Mouse (Mus musculus): ENCODE measurements around the gene Znrf2. TPM values are rescaled to one million over a fixed set of nuclear protein-coding genes. Genes with fewer than 3 reads are reported as not detected.

Znrf2 gene
- polyA plus RNA-seq, 1 experiment from 2014 or later: 16.5 TPM

- 72% methylated on average over 7 of the region's 7 CpGs for WGBS
- H3K4me3 ChIP-seq (ENCODE audit: low read depth, low read length): no peak overlapping the region
Observed at GRCm38 (mm10) chr6:54830048-54830772, 13.5 kb downstream of the Znrf2 start.

DNA sequence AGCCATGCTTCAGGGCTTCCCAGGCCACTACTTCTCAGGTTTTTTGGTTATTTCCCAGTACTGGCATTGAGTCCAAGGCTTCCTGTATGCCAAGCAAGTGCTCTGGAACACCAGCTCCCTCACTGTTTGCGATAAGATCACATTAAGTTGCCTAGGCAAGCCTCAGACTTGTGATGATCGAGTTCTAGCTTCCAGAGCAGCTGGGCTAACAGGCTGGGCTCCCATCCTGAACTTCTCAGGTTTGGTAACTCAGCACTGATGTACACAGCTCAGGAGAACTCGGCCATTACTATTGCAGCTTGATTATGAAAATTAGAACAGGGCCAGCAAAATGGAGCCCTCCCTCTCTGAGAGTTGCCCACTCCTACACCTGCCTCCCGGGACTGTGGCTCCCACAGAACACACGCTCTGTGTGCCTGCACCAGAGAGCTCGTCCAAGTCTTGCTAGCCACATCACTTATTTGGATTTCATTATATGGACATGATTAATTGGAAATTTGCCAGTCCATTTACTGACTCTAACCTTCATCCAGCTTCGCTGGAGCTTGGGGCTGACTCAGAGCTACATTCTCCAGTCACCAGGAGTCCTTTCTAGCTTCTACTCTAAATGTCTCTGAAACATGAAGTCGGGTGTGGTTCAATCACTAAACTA, 14.5 kb downstream of the Znrf2 start:
- Histone ChIP-seq H3K27ac (ENCODE audit: low read depth, low read length) (0 out of 2 replicates have a peak overlapping the region, but pooled peaks have one; percentile 21), H3K4me2 (ENCODE audit: low read length) (no peak overlapping the region), H3K4me1 (ENCODE audit: control insufficient read depth, insufficient read depth, low read length) (peaks cover 8% of the 10 kb centered on the region), H3K4me3 (ENCODE audit: low read depth, low read length) (no peak overlapping the region), H3K9me3 (replicated peaks; ENCODE audit: control insufficient read depth, low read length) (no peaks in the 10 kb centered on the region), H3K27me3 (replicated peaks; ENCODE audit: control insufficient read depth, insufficient read depth, low read length) (no peaks in the 10 kb centered on the region), H3K36me3 (ENCODE audit: control insufficient read depth, insufficient read depth, low read length) (no peaks in the 10 kb centered on the region), H3K9ac (ENCODE audit: low read length) (no peak overlapping the region)
- 52% methylated on average over 8 of the region's 8 CpGs for WGBS
- ATAC-seq: no peak
- peak; percentile 34 for DNase-seq (ENCODE audit: low spot score)

More at GRCm38 (mm10) chr6:54830048-54830772, 13.5 kb downstream of the Znrf2 start:
- Histone ChIP-seq H3K27ac (ENCODE audit: low read depth, low read length) (no peak overlapping the region), H3K27me3 (replicated peaks; ENCODE audit: control insufficient read depth, insufficient read depth, low read length) (no peaks in the 10 kb centered on the region), H3K4me1 (ENCODE audit: control insufficient read depth, insufficient read depth, low read length) (peaks cover 8% of the 10 kb centered on the region), H3K36me3 (ENCODE audit: control insufficient read depth, insufficient read depth, low read length) (no peaks in the 10 kb centered on the region), H3K9me3 (replicated peaks; ENCODE audit: control insufficient read depth, low read length) (no peaks in the 10 kb centered on the region), H3K4me2 (ENCODE audit: low read length) (no peak overlapping the region), H3K9ac (ENCODE audit: low read length) (no peak overlapping the region)
- ATAC-seq: no peak
- DNase-seq (ENCODE audit: low spot score): no peak

DNA sequence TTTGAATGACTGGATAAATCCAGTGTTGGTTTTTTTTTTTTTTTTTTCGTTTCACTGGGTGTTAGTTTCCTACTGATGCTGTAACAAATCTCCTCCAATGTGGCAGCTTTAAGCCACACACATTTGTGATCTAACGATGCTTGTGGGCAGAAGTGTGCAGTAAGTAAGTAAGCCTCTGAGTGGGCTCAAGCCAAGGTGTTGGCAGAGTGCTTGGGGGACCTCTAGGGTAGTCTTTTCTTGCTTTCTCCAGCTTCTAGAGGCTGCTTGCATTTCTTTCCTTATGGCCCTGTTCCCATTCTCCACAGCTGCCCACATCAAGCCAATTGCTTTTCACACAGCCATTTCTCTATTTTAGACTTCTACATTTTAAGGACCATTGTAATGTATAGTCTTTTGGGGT, 16.7 kb downstream of the Znrf2 start:
- Histone ChIP-seq H3K4me2 (ENCODE audit: low read length) (no peak overlapping the region), H3K9me3 (replicated peaks; ENCODE audit: control insufficient read depth, low read length) (no peaks in the 10 kb centered on the region), H3K4me1 (ENCODE audit: control insufficient read depth, insufficient read depth, low read length) (peaks cover 8% of the 10 kb centered on the region), H3K9ac (ENCODE audit: low read length) (no peak overlapping the region), H3K4me3 (ENCODE audit: low read depth, low read length) (no peak overlapping the region), H3K36me3 (ENCODE audit: control insufficient read depth, insufficient read depth, low read length) (no peaks in the 10 kb centered on the region), H3K27me3 (replicated peaks; ENCODE audit: control insufficient read depth, insufficient read depth, low read length) (no peaks in the 10 kb centered on the region), H3K27ac (ENCODE audit: low read depth, low read length) (no peak overlapping the region)
- DNase-seq (ENCODE audit: low spot score) (no peak), ATAC-seq (no peak)
- 50% methylated on average over 2 of the region's 2 CpGs for WGBS

GRCm38 (mm10) chr6:54836666-54837065, 19.9 kb downstream of the Znrf2 start:
- Histone ChIP-seq H3K27ac (ENCODE audit: low read depth, low read length) (no peak overlapping the region), H3K36me3 (ENCODE audit: control insufficient read depth, insufficient read depth, low read length) (no peaks in the 10 kb centered on the region), H3K27me3 (replicated peaks; ENCODE audit: control insufficient read depth, insufficient read depth, low read length) (no peaks in the 10 kb centered on the region), H3K4me2 (ENCODE audit: low read length) (no peak overlapping the region), H3K4me1 (ENCODE audit: control insufficient read depth, insufficient read depth, low read length) (no peaks in the 10 kb centered on the region), H3K9ac (ENCODE audit: low read length) (no peak overlapping the region), H3K4me3 (ENCODE audit: low read depth, low read length) (no peak overlapping the region), H3K9me3 (replicated peaks; ENCODE audit: control insufficient read depth, low read length) (no peaks in the 10 kb centered on the region)
- DNase-seq (ENCODE audit: low spot score) (no peak), ATAC-seq (no peak)

DNA sequence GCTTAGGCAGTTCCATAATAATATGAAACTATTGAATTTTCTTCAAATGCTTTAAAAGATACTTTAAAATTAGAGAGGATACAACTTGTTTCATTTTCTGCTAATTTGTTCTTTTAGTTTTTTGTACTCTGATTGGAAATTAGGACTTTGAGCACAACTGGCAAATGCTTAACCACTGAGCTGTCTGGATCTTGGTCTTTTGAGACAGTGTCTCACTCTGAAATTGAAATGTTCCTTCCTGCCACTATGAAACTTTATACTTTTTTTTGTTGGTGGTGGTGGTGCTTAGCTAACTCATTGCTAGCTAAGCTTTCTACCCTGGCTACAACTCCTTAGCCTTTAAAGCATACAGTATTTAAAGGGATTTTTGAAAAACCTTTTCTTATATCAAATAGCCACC, 24.7 kb downstream of the Znrf2 start:
- DNase-seq (ENCODE audit: low spot score) (no peak), ATAC-seq (no peak)
- Histone ChIP-seq H3K4me3 (ENCODE audit: low read depth, low read length) (no peak overlapping the region), H3K27ac (ENCODE audit: low read depth, low read length) (no peak overlapping the region), H3K4me1 (ENCODE audit: control insufficient read depth, insufficient read depth, low read length) (no peaks in the 10 kb centered on the region), H3K36me3 (ENCODE audit: control insufficient read depth, insufficient read depth, low read length) (no peaks in the 10 kb centered on the region), H3K9ac (ENCODE audit: low read length) (no peak overlapping the region), H3K9me3 (replicated peaks; ENCODE audit: control insufficient read depth, low read length) (no peaks in the 10 kb centered on the region), H3K4me2 (ENCODE audit: low read length) (no peak overlapping the region), H3K27me3 (replicated peaks; ENCODE audit: control insufficient read depth, insufficient read depth, low read length) (no peaks in the 10 kb centered on the region)

DNA sequence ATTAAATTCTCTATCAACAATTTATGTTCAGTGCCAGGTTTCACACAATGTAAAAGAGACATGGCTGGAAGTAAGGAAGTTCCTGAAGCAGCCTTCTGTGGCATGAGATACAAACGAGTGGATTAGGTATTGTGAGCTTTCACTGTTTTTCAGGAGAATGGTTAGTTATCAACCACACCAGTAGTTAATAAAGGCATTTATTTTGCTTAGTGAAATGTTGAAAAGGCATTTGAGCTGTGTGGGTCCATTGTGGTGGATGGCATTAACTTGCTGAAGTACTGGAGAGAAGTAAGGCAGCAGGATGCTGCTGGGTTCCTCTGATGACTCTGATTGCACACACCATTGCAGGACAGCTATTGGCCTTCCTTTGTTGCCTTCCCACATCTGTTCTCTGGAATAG, 25.3 kb downstream of the Znrf2 start:
- Histone ChIP-seq H3K36me3 (ENCODE audit: control insufficient read depth, insufficient read depth, low read length) (no peaks in the 10 kb centered on the region), H3K4me2 (ENCODE audit: low read length) (no peak overlapping the region), H3K4me3 (ENCODE audit: low read depth, low read length) (no peak overlapping the region), H3K9ac (ENCODE audit: low read length) (no peak overlapping the region), H3K4me1 (ENCODE audit: control insufficient read depth, insufficient read depth, low read length) (no peaks in the 10 kb centered on the region), H3K27me3 (replicated peaks; ENCODE audit: control insufficient read depth, insufficient read depth, low read length) (no peaks in the 10 kb centered on the region), H3K9me3 (replicated peaks; ENCODE audit: control insufficient read depth, low read length) (no peaks in the 10 kb centered on the region), H3K27ac (ENCODE audit: low read depth, low read length) (no peak overlapping the region)
- ATAC-seq (no peak), DNase-seq (ENCODE audit: low spot score) (no peak)
- WGBS: 2% methylated on average over 1 of the region's 1 CpGs

DNA sequence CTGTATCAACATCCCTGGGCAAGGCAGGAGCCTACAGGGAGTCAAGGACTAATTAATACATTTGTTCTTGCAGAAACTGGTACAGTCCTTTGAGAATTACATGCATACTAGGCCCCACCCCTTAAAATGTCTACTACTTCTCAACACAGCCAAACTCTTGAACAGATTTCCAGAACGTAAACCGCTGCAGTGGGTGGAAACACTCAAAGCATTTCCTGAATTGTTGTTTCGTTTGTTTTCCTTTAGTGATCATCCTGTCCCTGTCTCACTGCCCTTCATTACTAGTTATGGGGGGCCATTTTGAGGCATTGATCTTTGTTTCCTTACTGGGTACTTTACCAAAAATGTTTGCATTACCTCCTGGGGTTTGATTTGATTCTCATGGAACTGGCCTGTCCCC, 31.8 kb downstream of the Znrf2 start:
- H3K4me3 ChIP-seq (ENCODE audit: low read depth, low read length): no peak overlapping the region
- no peaks in the 10 kb centered on the region for H3K9me3 ChIP-seq (replicated peaks; ENCODE audit: control insufficient read depth, low read length)
- no peak overlapping the region for H3K4me2 ChIP-seq (ENCODE audit: low read length)
- H3K9ac ChIP-seq (ENCODE audit: low read length): no peak overlapping the region
- ATAC-seq: no peak
- WGBS: 84% methylated on average over 3 of the region's 3 CpGs
- H3K27ac ChIP-seq (ENCODE audit: low read depth, low read length): no peak overlapping the region
- peaks cover 14% of the 10 kb centered on the region for H3K4me1 ChIP-seq (ENCODE audit: control insufficient read depth, insufficient read depth, low read length)
- no peak for DNase-seq (ENCODE audit: low spot score)
- H3K27me3 ChIP-seq (replicated peaks; ENCODE audit: control insufficient read depth, insufficient read depth, low read length): no peaks in the 10 kb centered on the region
- H3K36me3 ChIP-seq (ENCODE audit: control insufficient read depth, insufficient read depth, low read length): no peaks in the 10 kb centered on the region

DNA sequence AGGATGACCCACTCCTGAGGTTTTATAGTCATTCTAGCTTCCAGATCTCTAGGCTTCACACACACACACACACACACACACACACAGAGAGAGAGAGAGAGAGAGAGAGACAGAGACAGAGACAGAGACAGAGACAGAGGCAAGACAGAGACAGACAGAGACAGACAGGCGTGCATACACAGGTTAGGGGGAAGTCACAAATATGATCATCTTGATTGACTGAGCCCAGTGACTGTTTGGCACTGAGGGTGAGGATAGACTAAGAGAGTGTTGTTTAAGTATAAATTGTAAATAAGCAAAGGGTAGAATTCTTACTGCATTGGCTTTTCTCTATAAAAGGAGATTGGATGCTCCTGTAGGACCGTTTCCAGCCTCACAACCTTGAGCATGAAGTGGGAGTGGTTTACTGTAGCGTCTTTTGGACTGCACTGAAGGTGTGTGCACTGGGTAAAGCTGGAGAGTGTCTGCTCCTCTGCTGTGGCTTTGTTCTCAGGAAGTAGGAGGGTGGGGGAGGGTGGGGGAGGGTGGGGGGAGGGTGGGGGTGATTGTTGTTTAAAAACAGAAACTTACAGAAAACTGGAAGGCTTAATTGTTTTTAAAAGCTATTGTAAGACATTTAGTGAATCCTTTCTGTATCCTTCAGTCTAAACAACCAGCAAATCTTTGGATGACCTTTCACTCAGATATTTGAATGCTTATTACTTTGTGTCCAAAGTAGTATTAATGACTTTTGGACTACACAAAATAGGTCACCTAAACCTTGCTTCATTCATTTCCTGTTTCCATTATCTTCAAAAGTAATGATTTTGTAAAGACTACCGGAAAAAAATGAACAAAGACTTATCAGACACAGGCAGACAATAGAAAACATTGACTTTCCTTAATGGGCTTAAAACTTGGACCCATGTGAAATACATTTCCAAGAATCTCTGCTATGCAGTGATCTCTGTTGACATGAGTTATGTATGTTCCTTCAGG, 32.8 kb downstream of the Znrf2 start:
- DNase-seq (ENCODE audit: low spot score) (no peak), ATAC-seq (no peak)
- Histone ChIP-seq H3K4me2 (ENCODE audit: low read length) (no peak overlapping the region), H3K4me1 (ENCODE audit: control insufficient read depth, insufficient read depth, low read length) (peaks cover 14% of the 10 kb centered on the region), H3K4me3 (ENCODE audit: low read depth, low read length) (no peak overlapping the region), H3K9ac (ENCODE audit: low read length) (no peak overlapping the region), H3K27me3 (replicated peaks; ENCODE audit: control insufficient read depth, insufficient read depth, low read length) (no peaks in the 10 kb centered on the region), H3K9me3 (replicated peaks; ENCODE audit: control insufficient read depth, low read length) (no peaks in the 10 kb centered on the region), H3K27ac (ENCODE audit: low read depth, low read length) (no peak overlapping the region), H3K36me3 (ENCODE audit: control insufficient read depth, insufficient read depth, low read length) (no peaks in the 10 kb centered on the region)
- 49% methylated on average over 4 of the region's 4 CpGs for WGBS
